Mouse (Mus musculus) midbrain, embryonic 16.5 days (tissue): Measurements from ENCODE around the gene Stum. TPM values are rescaled to one million over a fixed set of nuclear protein-coding genes. Genes with fewer than 3 reads are reported as not detected.
A peak's percentile ranks its signal among the peaks of the same experiment; 100 is the strongest.

Experiments used
- ATAC-seq: fragments of 200-750 bp; cut with Nextera tagmentation; 2 replicates; pipeline ENCODE4 v1.8.0; 2017; ENCODE audit warnings: moderate TSS enrichment
- H3K27ac ChIP-seq: fragments of 300-500 bp; sonication (generic); 2 replicates; pipeline ENCODE4 v1.5.1; 2014; ENCODE audit warnings: mild to moderate bottlenecking, low read length, mixed read lengths
- H3K27me3 ChIP-seq: fragments of 300-500 bp; sonication (generic); 2 replicates; pipeline ENCODE4 v1.6.1; 2014; ENCODE audit warnings: low read depth, low read length, mixed read lengths; ENCODE audit not compliant: control insufficient read depth, insufficient read depth
- H3K36me3 ChIP-seq: fragments of 300-500 bp; sonication (generic); 2 replicates; pipeline ENCODE4 v1.6.1; 2014; ENCODE audit warnings: mild to moderate bottlenecking, low read length, moderate library complexity, mixed read lengths; ENCODE audit not compliant: control insufficient read depth, insufficient read depth
- H3K4me1 ChIP-seq: fragments of 300-500 bp; sonication (generic); 2 replicates; pipeline ENCODE4 v1.6.1; 2014; ENCODE audit warnings: mild to moderate bottlenecking, low read length, mixed read lengths; ENCODE audit not compliant: control insufficient read depth, insufficient read depth
- H3K4me2 ChIP-seq: fragments of 300-500 bp; sonication (generic); 2 replicates; pipeline ENCODE4 v1.6.1; 2014; ENCODE audit warnings: mild to moderate bottlenecking, low read length, mixed read lengths
- H3K4me3 ChIP-seq: fragments of 300-500 bp; sonication (generic); 2 replicates; pipeline ENCODE4 v1.5.1; 2014; ENCODE audit warnings: low read depth, mild to moderate bottlenecking, low read length, moderate library complexity, mixed read lengths
- H3K9ac ChIP-seq: fragments of 300-500 bp; sonication (generic); 2 replicates; pipeline ENCODE4 v1.6.1; 2014; ENCODE audit warnings: low read depth, low read length, mixed read lengths
- H3K9me3 ChIP-seq: fragments of 300-500 bp; sonication (generic); replicated peaks from 2 replicates; pipeline ENCODE4 v1.6.1; 2014; ENCODE audit warnings: mild to moderate bottlenecking, low read length, mixed read lengths; ENCODE audit not compliant: control insufficient read depth, poor library complexity, severe bottlenecking
- WGBS: fragments of 180-500 bp; shearing (Covaris S2); extraction: QIAGEN DNeasy Blood & Tissue Kit; methylation state at CpG from one replicate; pipeline ENCODE4 v1.1.7; 2014; 5-methylcytosine and 5-hydroxymethylcytosine counted together
- polyA plus RNA-seq: library from polyadenylated mRNA; unstranded; fragments of >200 nt; fragmentation: Nextera tagmentation; extraction: Ambion mirVana; gene quantifications from 2 replicates; pipeline ENCODE4 v1.2.1, GENCODE M21; 2015

Stum gene
- polyA plus RNA-seq, 1 experiment from 2014 or later, result 11.5 TPM

DNA sequence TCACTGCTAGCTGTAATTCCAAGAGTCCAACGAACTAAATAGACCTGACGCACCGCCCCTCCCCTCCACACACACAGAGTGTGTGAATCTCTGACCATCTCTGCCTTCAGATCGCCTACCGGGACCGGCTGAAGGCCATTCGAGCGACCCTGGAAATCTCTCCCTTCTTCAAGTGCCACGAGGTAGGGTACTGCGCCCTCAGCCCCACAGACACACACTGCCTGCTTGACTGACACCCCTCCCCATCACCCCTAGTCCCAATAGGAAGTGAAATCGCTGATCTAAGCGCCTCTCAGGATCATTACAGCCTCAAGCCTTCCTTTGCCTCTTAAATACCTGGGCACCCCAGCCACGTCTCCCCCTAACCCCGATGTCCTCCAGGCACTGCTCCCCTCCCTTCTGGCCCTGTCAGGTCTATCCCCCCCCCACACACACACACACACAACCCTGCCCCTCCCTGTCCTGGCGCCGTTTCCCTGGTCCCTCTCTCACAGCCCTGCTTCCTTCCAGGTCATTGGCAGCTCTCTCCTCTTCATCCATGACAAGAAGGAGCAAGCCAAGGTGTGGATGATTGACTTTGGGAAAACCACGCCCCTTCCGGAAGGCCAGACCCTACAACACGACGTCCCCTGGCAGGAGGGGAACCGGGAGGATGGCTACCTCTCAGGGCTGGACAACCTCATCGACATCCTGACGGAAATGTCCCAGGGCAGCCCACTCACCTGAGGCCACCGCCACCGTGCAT, 62.0 kb downstream of the Stum start:
- H3K4me1 ChIP-seq, result peaks cover 22% of the 10 kb centered on the region
- peak overlapping the region; percentile 44 for H3K4me2 ChIP-seq
- H3K9me3 ChIP-seq, result no peaks in the 10 kb centered on the region
- peak overlapping the region; percentile 43 for H3K9ac ChIP-seq
- peak; percentile 47 for ATAC-seq
- H3K27me3 ChIP-seq, result no peaks in the 10 kb centered on the region
- peak overlapping the region; percentile 8 for H3K4me3 ChIP-seq
- WGBS, result 48% methylated on average over 25 of the region's 25 CpGs
- no peaks in the 10 kb centered on the region for H3K36me3 ChIP-seq
- H3K27ac ChIP-seq, result peak overlapping the region; percentile 78

DNA sequence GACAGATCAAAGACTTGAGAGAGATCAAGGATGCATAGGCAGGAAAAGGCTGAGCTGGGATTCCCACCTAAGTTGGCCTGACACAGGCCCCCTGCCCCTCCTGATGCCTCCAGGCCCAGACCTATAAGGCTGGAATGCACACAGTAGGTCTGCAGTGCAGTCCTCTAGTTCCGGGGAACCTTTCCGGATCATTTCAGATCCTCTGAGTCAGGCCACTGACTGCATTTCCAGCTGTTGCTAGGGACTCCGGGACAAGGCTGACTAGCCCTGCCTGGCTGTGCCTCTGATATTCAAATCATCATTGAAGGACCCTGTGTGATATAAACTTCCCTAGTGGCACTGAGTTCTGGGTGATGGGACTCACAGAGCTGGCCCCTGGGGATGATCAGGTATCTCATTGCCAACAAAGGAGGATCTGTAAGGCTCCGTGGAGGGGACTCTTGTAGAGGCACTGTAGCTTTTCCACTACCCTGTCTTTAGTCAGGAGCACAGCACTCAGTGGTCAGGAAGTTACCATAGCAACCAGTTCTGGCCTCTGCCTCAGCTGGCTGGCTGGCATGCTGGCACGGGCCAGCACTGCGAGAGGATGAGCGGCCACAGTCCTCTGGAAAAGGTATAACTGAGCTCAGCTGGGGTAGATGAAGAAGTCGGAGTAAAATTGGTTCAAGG, 62.7 kb downstream of the Stum start:
- peak; percentile 89 for ATAC-seq
- Histone ChIP-seq H3K27me3 (no peaks in the 10 kb centered on the region), H3K4me2 (peak overlapping the region; percentile 44), H3K27ac (peak overlapping the region; percentile 78), H3K9ac (peak overlapping the region; percentile 43), H3K4me1 (peaks cover 22% of the 10 kb centered on the region), H3K36me3 (no peaks in the 10 kb centered on the region), H3K9me3 (no peaks in the 10 kb centered on the region), H3K4me3 (peak overlapping the region; percentile 8)
- 17% methylated on average over 8 of the region's 8 CpGs for WGBS

DNA sequence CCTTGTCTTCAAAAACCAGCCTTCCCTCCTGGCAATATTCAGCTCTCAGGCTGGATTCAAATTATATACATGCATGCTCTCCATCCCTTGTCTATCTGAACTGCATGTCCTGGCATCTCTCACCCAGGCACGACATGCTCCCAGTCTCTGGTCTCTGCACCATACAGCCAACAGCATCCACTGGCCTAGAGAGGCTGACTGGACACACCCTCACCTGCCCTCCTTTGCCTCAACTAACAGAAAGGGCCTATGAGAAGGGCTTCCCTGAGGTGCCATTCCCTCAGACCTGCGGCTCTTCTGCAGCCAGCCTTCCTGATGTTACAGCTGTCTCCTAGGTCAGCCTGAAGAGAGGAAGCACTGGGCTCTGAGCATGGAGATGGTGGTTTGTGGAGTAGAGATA, 64.2 kb downstream of the Stum start:
- Histone ChIP-seq H3K27ac (no peak overlapping the region), H3K4me2 (no peak overlapping the region), H3K9me3 (no peaks in the 10 kb centered on the region), H3K36me3 (no peaks in the 10 kb centered on the region), H3K9ac (no peak overlapping the region), H3K4me3 (no peak overlapping the region), H3K27me3 (no peaks in the 10 kb centered on the region), H3K4me1 (peaks cover 22% of the 10 kb centered on the region)
- WGBS, result 97% methylated on average over 2 of the region's 2 CpGs
- ATAC-seq, result no peak

DNA sequence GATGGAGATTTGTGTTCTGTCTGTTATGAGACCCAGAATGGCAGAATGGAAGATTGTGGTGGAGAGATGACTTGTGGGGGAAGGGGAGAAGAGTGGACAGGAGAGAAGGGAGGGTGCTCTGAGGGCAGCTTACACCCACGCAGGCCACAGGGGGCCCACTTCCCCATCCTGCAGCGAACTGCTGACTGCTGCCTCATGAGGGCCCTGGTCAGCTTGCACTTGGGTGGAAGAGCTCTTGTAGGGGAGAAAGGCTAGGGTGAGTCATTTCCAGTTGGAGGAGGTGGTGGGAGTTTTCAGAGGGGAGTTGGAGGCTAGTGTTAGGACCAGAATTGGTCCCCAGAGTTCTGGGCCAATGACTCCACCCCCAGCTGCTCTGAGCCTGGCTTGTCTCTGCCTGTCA, 66.2 kb downstream of the Stum start:
- no peak for ATAC-seq
- 75% methylated on average over 2 of the region's 2 CpGs for WGBS
- Histone ChIP-seq H3K36me3 (no peaks in the 10 kb centered on the region), H3K9me3 (no peaks in the 10 kb centered on the region), H3K4me3 (no peak overlapping the region), H3K4me2 (no peak overlapping the region), H3K4me1 (peaks cover 22% of the 10 kb centered on the region), H3K27me3 (no peaks in the 10 kb centered on the region), H3K9ac (no peak overlapping the region), H3K27ac (no peak overlapping the region)

DNA sequence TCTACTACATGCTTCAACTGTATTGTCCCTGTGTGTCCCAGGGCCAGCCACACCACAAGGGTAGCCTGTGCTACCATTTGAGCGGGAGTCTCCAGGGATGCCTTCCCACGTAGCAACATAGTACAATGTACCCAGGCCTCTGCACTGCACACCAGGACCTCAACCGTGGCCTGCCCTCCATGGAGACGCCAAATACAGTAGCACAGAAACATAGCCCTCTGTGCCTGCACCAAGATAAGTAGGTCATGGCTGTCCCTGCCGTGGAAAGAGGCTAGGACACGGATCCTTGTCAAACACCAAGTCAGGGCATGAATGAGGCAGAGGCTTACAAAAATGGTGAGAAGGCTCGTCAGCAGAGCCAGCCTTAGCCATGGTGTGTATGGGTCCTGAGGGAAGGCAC, 67.5 kb downstream of the Stum start:
- H3K9me3 ChIP-seq, result no peaks in the 10 kb centered on the region
- H3K36me3 ChIP-seq, result no peaks in the 10 kb centered on the region
- H3K9ac ChIP-seq, result no peak overlapping the region
- no peaks in the 10 kb centered on the region for H3K27me3 ChIP-seq
- no peak overlapping the region for H3K4me3 ChIP-seq
- ATAC-seq, result no peak
- H3K4me2 ChIP-seq, result no peak overlapping the region
- H3K27ac ChIP-seq, result no peak overlapping the region
- H3K4me1 ChIP-seq, result peaks cover 10% of the 10 kb centered on the region
- WGBS, result 91% methylated on average over 7 of the region's 7 CpGs

- no peaks in the 10 kb centered on the region for H3K9me3 ChIP-seq
- WGBS, result 61% methylated on average over 4 of the region's 4 CpGs
- no peak overlapping the region for H3K9ac ChIP-seq
- no peaks in the 10 kb centered on the region for H3K36me3 ChIP-seq
- no peak for ATAC-seq
- peaks cover 2% of the 10 kb centered on the region; the same call in 1 of the 2 replicates for H3K4me1 ChIP-seq
- H3K4me3 ChIP-seq, result no peak overlapping the region
- H3K27me3 ChIP-seq, result no peaks in the 10 kb centered on the region
- no peak overlapping the region for H3K27ac ChIP-seq
- H3K4me2 ChIP-seq, result no peak overlapping the region
These were observed 68.2 kb downstream of the Stum start for GRCm38 (mm10) chr1:180415064-180415463.

GRCm38 (mm10) chr1:180410306-180410705, 73.0 kb downstream of the Stum start:
- Histone ChIP-seq H3K4me1 (peaks cover 3% of the 10 kb centered on the region; the same call in 1 of the 2 replicates), H3K36me3 (no peaks in the 10 kb centered on the region), H3K4me2 (no peak overlapping the region), H3K27ac (no peak overlapping the region), H3K27me3 (no peaks in the 10 kb centered on the region), H3K9me3 (no peaks in the 10 kb centered on the region), H3K9ac (no peak overlapping the region), H3K4me3 (no peak overlapping the region)
- ATAC-seq, result no peak
- 76% methylated on average over 7 of the region's 7 CpGs for WGBS

- WGBS, result 76% methylated on average over 5 of the region's 5 CpGs
These were observed 73.5 kb downstream of the Stum start for GRCm38 (mm10) chr1:180409771-180410170.

DNA sequence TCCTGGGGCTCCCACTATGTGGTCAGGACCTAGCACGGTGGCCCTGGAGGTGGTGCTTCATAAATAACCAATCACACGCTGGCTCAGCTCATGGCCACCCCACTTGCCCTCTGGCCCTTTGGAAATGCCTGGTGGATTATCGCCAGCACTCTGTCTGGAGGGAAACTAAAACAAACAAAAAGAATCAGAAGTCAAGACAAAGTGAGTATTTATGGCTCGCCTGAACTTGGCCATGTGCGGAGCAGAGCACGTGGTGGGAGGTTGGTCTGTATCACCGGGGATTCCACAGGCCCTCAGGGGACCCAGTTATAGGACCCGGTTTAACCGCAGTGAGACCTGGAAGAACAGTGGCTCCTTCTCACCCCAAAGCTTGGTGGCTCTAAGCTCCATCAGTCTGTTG, 74.5 kb downstream of the Stum start:
- WGBS, result 69% methylated on average over 9 of the region's 9 CpGs
- no peak for ATAC-seq
- no peak overlapping the region for H3K27ac ChIP-seq

More at GRCm38 (mm10) chr1:180409771-180410170, 73.5 kb downstream of the Stum start:
- Histone ChIP-seq H3K4me1 (peaks cover 3% of the 10 kb centered on the region; the same call in 1 of the 2 replicates), H3K36me3 (no peaks in the 10 kb centered on the region), H3K4me2 (no peak overlapping the region), H3K27me3 (no peaks in the 10 kb centered on the region), H3K9me3 (no peaks in the 10 kb centered on the region), H3K9ac (no peak overlapping the region), H3K27ac (no peak overlapping the region), H3K4me3 (no peak overlapping the region)
- no peak for ATAC-seq

More for the DNA sequence above, 74.5 kb downstream of the Stum start:
- Histone ChIP-seq H3K4me1 (peaks cover 6% of the 10 kb centered on the region; the same call in 1 of the 2 replicates), H3K4me3 (no peak overlapping the region), H3K36me3 (no peaks in the 10 kb centered on the region), H3K27me3 (no peaks in the 10 kb centered on the region), H3K9ac (no peak overlapping the region), H3K9me3 (no peaks in the 10 kb centered on the region), H3K4me2 (no peak overlapping the region)
